Mouse (Mus musculus): ENCODE results near the gene Aaas. TPM values are rescaled to one million over a fixed set of nuclear protein-coding genes. Genes with fewer than 3 reads are reported as not detected.

Aaas gene
- polyA plus RNA-seq, 1 experiment from 2014 or later: 76.6 TPM

- Histone ChIP-seq H3K9me3 (no peaks in the 10 kb centered on the region), H3K9ac (peak overlapping the region; percentile 84), H3K36me3 (no peaks in the 10 kb centered on the region), H3K27ac (peak overlapping the region; percentile 87), H3K4me3 (peak overlapping the region; percentile 66), H3K4me2 (replicated peaks) (peak overlapping the region; percentile 91), H3K27me3 (no peaks in the 10 kb centered on the region), H3K4me1 (peaks cover 23% of the 10 kb centered on the region)
- peak; percentile 82 for ATAC-seq (ENCODE audit: low FRiP score, low read depth)
- 0% methylated on average over 7 of the region's 7 CpGs for WGBS
These were observed 26.6 kb upstream of the Aaas start for GRCm38 (mm10) chr15:102377163-102377543.

- WGBS: under 1% methylated on average over 43 of the region's 43 CpGs
- Histone ChIP-seq H3K4me3 (peak overlapping the region; percentile 66), H3K27me3 (no peaks in the 10 kb centered on the region), H3K27ac (peak overlapping the region; percentile 87), H3K9me3 (no peaks in the 10 kb centered on the region), H3K9ac (peak overlapping the region; percentile 84), H3K36me3 (no peaks in the 10 kb centered on the region), H3K4me2 (replicated peaks) (peak overlapping the region; percentile 91), H3K4me1 (peaks cover 23% of the 10 kb centered on the region)
- peak; percentile 86 for ATAC-seq (ENCODE audit: low FRiP score, low read depth)
These were observed 26.0 kb upstream of the Aaas start for GRCm38 (mm10) chr15:102376453-102377162.

GRCm38 (mm10) chr15:102370727-102371126 is 20.2 kb upstream of the Aaas start:
- H3K9me3 ChIP-seq: no peaks in the 10 kb centered on the region
- H3K27me3 ChIP-seq: peaks cover 1% of the 10 kb centered on the region; the same call in 1 of the 2 replicates
- H3K4me3 ChIP-seq: peak overlapping the region; percentile 20
- ATAC-seq (ENCODE audit: low FRiP score, low read depth): peak; percentile 88
- H3K27ac ChIP-seq: peak overlapping the region; percentile 18; the same call in 1 of the 2 replicates
- peaks cover 32% of the 10 kb centered on the region for H3K4me1 ChIP-seq
- H3K9ac ChIP-seq: peak overlapping the region; percentile 43
- no peaks in the 10 kb centered on the region for H3K36me3 ChIP-seq
- H3K4me2 ChIP-seq (replicated peaks): peak overlapping the region; percentile 53
- under 1% methylated on average over 10 of the region's 10 CpGs for WGBS

- H3K36me3 ChIP-seq: no peaks in the 10 kb centered on the region
- 20% methylated on average over 13 of the region's 13 CpGs for WGBS
- ATAC-seq (ENCODE audit: low FRiP score, low read depth): no peak
- peaks cover 3% of the 10 kb centered on the region; the same call in 1 of the 2 replicates for H3K27me3 ChIP-seq
- 0 out of 2 replicates have a peak overlapping the region, but pooled peaks have one; percentile 11 for H3K27ac ChIP-seq
- peaks cover 36% of the 10 kb centered on the region for H3K4me1 ChIP-seq
- peak overlapping the region; percentile 53 for H3K4me2 ChIP-seq (replicated peaks)
- H3K9ac ChIP-seq: peak overlapping the region; percentile 43
- peak overlapping the region; percentile 20; the same call in 1 of the 2 replicates for H3K4me3 ChIP-seq
- H3K9me3 ChIP-seq: no peaks in the 10 kb centered on the region
These were observed 19.4 kb upstream of the Aaas start for GRCm38 (mm10) chr15:102369972-102370371.

DNA sequence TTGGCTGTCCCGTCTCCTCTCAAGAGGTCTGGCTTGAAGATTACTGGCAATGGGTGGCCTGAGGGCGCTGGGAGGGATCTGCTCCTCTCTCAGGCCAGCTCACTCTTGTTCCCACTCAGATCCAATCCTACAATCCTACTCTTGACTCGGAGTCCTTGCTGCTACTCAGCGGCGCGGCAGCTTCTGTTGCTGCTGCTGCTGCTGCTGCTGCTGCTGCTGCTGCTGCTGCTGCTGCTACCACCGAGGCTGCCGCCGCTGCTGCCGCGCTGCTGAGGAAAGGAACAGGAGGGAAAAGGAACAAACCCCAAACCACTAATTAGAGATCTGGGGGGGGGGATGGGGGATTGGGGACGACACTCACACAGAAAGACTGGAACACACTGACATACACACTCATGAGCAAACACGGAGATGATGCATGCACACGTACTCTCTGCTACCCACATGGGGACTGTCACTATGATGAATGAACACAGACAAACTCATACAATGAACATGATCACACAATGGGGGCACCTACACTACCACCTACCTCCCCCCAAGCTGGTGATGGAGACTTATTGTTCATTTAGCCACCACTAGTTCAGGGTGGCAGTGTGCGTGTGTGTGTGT is 16.3 kb upstream of the Aaas start, which contains the start of gene Sp7:
Gene Sp7, minus strand, starts transcription at position 450 of the 612 bp plus-strand sequence.
- Histone ChIP-seq H3K9ac (peak within 1 kb of the TSS; percentile 65), H3K4me2 (replicated peaks) (peak within 1 kb of the TSS; percentile 65), H3K27me3 (peaks cover 3% of the 10 kb centered on the region; the same call in 1 of the 2 replicates), H3K4me3 (peak within 1 kb of the TSS; percentile 42), H3K9me3 (no peaks in the 10 kb centered on the region), H3K36me3 (no peaks in the 10 kb centered on the region), H3K27ac (no peak within 1 kb of the TSS), H3K4me1 (peaks cover 45% of the 10 kb centered on the region)
- WGBS: 10% methylated on average over 15 of the region's 15 CpGs
- ATAC-seq (ENCODE audit: low FRiP score, low read depth): no peak

GRCm38 (mm10) chr15:102366238-102366637 is 15.7 kb upstream of the Aaas start:
- ATAC-seq (ENCODE audit: low FRiP score, low read depth): no peak
- Histone ChIP-seq H3K27ac (no peak overlapping the region), H3K4me1 (peaks cover 44% of the 10 kb centered on the region)

GRCm38 (mm10) chr15:102364678-102365077 is 14.1 kb upstream of the Aaas start:
- Histone ChIP-seq H3K36me3 (no peaks in the 10 kb centered on the region), H3K27ac (no peak overlapping the region), H3K4me1 (peaks cover 29% of the 10 kb centered on the region), H3K4me2 (replicated peaks) (peak overlapping the region; percentile 65; the same call in 1 of the 2 replicates), H3K9me3 (no peaks in the 10 kb centered on the region), H3K9ac (no peak overlapping the region), H3K4me3 (no peak overlapping the region), H3K27me3 (peaks cover 3% of the 10 kb centered on the region; the same call in 1 of the 2 replicates)
- no peak for ATAC-seq (ENCODE audit: low FRiP score, low read depth)
- 96% methylated on average over 1 of the region's 1 CpGs for WGBS

More at GRCm38 (mm10) chr15:102366238-102366637, 15.7 kb upstream of the Aaas start:
- Histone ChIP-seq H3K36me3 (no peaks in the 10 kb centered on the region), H3K4me3 (peak overlapping the region; percentile 42), H3K9ac (peak overlapping the region; percentile 65), H3K4me2 (replicated peaks) (peak overlapping the region; percentile 65), H3K9me3 (no peaks in the 10 kb centered on the region), H3K27me3 (peaks cover 3% of the 10 kb centered on the region; the same call in 1 of the 2 replicates)
- 10% methylated on average over 7 of the region's 7 CpGs for WGBS

GRCm38 (mm10) chr15:102362648-102363047 is 12.1 kb upstream of the Aaas start:
- Histone ChIP-seq H3K9ac (peak overlapping the region; percentile 39; the same call in 1 of the 2 replicates), H3K27ac (peak overlapping the region; percentile 76; the same call in 1 of the 2 replicates), H3K4me3 (peak overlapping the region; percentile 10), H3K27me3 (peaks cover 22% of the 10 kb centered on the region), H3K9me3 (no peaks in the 10 kb centered on the region), H3K4me2 (replicated peaks) (peak overlapping the region; percentile 55), H3K36me3 (no peaks in the 10 kb centered on the region), H3K4me1 (peaks cover 44% of the 10 kb centered on the region)
- no peak for ATAC-seq (ENCODE audit: low FRiP score, low read depth)
- 9% methylated on average over 14 of the region's 14 CpGs for WGBS

DNA sequence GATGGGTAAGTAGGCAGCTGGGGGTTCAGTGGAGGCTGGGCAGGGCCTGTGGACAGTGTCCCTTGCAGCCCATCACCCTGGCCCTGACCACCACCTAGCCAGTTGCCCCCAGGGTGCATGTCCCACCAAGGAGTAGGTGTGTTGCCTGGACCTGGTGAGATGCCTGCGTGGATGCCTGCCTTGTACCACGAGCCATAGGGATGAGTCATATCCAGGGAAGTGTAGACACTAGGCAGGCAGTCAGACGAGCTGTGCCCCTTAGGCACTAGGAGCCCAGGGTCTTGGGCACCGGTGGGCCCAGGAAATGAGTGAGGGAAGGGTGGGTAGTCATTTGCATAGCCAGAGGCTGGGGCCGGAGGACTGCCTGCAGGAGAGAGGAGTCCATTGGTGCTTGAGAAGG is 8.3 kb upstream of the Aaas start:
- 31% methylated on average over 5 of the region's 5 CpGs for WGBS
- Histone ChIP-seq H3K36me3 (no peaks in the 10 kb centered on the region), H3K4me3 (peak overlapping the region; percentile 26; the same call in 1 of the 2 replicates), H3K9ac (peak overlapping the region; percentile 48; the same call in 1 of the 2 replicates), H3K27ac (no peak overlapping the region), H3K9me3 (no peaks in the 10 kb centered on the region), H3K27me3 (peaks cover 24% of the 10 kb centered on the region), H3K4me2 (replicated peaks) (peak overlapping the region; percentile 61), H3K4me1 (peaks cover 48% of the 10 kb centered on the region)
- ATAC-seq (ENCODE audit: low FRiP score, low read depth): no peak

DNA sequence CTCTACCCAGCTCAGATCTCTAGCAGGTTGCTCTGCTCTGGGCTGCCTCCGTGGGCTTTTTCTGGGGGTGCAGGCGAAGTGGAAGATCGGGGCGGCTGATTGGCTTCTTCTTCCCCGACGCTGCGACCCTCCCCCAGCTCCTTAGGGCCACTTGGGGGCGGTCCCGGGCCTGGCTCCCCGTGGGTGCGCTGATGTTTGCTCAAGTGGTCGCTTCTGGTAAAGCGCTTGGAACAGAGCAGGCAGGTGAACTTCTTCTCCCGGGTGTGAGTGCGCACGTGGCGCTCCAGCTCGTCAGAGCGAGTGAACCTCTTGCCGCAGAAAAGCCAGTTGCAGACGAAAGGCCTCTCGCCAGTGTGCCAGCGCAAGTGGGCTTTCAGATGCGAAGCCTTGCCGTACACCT is 7.6 kb upstream of the Aaas start:
- no peaks in the 10 kb centered on the region for H3K9me3 ChIP-seq
- H3K9ac ChIP-seq: peak overlapping the region; percentile 48; the same call in 1 of the 2 replicates
- ATAC-seq (ENCODE audit: low FRiP score, low read depth): no peak
- peaks cover 24% of the 10 kb centered on the region for H3K27me3 ChIP-seq
- no peak overlapping the region for H3K27ac ChIP-seq
- H3K4me2 ChIP-seq (replicated peaks): peak overlapping the region; percentile 61
- WGBS: 2% methylated on average over 25 of the region's 25 CpGs
- no peaks in the 10 kb centered on the region for H3K36me3 ChIP-seq
- peak overlapping the region; percentile 26 for H3K4me3 ChIP-seq
- peaks cover 48% of the 10 kb centered on the region for H3K4me1 ChIP-seq

DNA sequence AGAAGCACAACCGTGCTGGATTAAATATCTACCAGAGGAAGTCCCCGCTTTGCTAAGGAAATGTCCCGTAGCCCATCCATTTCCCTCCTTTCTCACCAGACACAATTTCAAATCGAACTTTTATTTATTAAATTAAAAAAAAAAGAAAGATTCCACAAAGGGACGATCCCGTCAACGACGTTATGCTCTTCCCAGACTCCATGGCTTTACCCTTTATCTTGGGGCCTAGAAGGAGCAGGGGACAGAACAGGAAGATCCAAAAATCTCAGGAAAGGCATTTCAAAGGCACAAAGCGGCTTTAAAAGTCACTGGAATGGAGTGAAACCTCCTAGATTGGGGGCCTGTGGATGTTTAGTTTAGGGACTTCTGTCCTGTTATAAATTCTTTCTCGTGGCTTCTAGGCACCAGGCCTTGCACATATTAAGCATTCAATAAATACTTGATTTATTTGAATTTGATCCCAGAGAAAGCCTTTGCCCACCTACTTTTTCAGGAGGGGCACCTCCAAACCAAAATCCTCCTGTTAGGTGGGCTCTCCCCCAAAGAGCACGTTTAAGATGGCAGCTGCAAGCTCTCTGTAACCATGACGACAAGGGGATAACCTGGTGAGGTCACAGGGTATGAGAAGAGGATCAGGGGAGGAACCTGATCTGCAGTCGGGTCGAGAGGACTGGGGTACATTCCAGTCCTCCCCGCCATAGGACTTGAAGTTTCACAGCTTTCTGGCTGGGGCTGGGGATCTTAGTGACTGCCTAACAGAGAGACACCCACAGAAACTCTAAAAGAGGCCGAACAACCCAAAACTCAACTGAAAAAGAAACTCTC is 6.1 kb upstream of the Aaas start:
- Histone ChIP-seq H3K9ac (peak overlapping the region; percentile 77; the same call in 1 of the 2 replicates), H3K4me2 (replicated peaks) (peak overlapping the region; percentile 90), H3K36me3 (no peaks in the 10 kb centered on the region), H3K27me3 (peaks cover 24% of the 10 kb centered on the region), H3K9me3 (no peaks in the 10 kb centered on the region), H3K27ac (peak overlapping the region; percentile 93), H3K4me3 (peak overlapping the region; percentile 57), H3K4me1 (peaks cover 38% of the 10 kb centered on the region)
- WGBS: 29% methylated on average over 16 of the region's 16 CpGs
- ATAC-seq (ENCODE audit: low FRiP score, low read depth): no peak
